Mouse (Mus musculus) gastrocnemius, adult 8-10 months (tissue): ENCODE data around the gene Nptxr. TPM values are rescaled to one million over a fixed set of nuclear protein-coding genes. Genes with fewer than 3 reads are reported as not detected.

Experiments used
- DNase-seq, 2 experiments: peaks; one replicate each; pipeline ENCODE4 v3.0.0; 2022; ENCODE audit warnings: low spot score in 2 of 2
- total RNA-seq, 4 experiments: library from RNA; stranded (reverse); gene quantifications; 2 replicates each; pipeline ENCODE4 v1.2.4; 2022

The Nptxr gene
- total RNA-seq = under 1 TPM; 0.39 to 0.99 (median 0.64) TPM

DNA sequence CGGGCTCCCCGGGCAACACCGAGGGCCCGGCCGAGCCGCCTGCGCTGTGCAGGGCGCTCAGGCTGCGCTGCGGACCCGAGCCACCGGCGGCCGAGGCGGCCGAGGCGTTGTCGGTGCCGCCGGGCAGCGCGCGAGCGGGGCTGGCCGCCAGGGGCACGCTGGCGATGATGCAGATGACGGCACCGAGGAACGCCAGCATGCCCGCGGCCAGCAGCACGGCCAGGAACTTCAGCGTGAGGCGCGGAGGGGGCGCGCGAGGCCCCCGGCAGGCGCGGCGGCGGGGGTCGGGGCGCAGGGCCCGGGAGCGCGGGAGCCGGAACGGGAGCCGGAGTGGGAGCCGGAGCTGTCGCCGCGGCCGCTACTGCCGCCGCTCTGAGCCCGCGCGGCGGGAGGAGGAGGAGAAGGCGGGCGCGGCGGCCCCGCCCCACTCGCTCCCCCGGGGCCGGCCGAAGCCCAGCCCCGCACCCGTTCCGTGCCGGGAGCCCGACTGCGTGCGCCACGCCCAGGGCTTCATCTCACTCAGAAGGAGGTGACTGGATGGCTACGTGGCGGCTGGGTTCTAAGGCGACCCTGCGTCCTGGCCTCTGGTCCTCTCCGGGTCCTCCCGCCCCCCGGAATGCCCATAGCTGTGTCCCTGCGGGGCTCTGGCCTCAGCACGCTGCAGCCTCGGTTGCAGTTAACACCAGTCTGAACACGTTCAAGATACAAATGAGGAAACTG is at the start of gene Nptxr:
TSS of gene Nptxr (minus strand) at position 415 of the 720 bp plus-strand sequence.
- DNase-seq = peak in 1 of 2 experiments; percentile 28

DNA sequence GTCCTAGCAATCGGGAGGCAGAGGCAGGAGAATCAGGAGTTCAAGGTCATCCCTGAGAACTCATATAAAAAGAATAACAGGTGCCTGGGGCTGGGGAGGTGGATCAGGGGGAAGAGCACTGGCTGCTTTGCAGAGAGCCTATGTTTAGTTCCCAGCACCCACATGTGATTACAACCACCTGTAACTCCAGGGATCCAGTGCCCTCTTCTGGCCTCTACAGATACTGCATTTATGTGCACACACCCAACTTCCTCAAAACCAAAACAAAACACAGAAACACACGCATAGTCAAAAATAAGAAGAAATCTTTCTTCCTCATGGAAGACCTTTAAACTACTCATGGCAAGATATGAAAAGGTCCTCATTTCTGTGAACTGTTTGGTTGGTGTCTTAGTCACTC is 45.6 kb upstream of the Nptxr start:
- no peak for DNase-seq

DNA sequence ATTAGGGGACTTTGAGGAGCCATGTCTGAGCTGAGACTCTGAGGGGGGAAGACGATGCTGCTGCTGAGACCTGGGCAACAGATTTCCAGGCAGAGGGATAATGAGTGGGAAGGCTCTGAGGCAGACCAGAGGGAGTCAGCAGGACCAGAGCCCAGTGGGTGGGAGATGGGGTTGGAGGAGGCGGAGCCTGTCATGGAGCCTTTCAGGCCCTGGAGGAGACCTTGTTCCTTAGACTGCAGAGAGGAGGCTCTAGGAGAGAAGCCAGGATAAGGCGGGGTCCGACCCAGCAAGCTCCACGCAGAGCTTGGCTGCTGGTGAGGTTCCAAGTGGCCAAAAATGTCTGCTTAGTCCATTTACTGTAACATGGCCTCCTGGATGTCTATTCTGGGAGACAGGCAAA is 42.5 kb upstream of the Nptxr start:
- peak; percentile 45 to 60 for DNase-seq

DNA sequence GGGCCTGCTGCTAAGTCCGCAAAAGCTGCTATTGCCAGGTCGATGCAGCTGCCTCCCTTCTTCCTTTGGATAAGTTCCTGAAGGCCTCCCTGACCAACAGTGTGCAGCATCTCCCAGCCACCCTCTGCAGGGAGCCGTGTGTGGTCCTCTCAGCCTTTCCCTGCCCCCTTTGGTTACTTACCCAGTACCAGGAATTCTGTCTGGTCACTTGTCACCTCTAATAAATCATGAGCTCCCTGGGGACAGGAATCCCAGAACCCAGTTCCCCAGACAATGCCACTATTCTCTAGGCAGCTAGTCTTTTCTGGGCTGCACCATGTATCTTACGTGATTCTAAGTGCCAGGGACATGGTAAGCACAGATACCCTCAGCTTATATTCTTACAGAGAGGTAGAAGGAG is 41.4 kb upstream of the Nptxr start:
- no peak for DNase-seq

DNA sequence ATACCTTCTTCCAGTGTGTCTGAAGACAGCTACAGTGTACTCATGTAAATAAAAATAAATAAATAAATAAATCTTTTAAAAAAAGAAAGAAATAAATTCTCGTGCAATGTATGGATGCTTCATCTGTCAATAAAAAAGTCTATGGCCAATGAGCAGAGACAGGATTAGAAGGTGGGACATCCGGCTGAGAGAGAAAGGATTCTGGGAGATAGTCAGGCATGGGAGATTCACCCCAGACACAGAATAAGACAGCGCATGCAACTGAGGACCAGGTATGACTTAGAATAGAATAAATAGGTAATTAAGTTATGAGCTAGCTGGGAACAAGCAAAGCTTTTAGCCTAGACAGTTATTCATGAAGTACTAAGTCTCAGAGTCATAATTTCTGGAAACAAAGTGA is 38.4 kb upstream of the Nptxr start:
- no peak for DNase-seq

DNA sequence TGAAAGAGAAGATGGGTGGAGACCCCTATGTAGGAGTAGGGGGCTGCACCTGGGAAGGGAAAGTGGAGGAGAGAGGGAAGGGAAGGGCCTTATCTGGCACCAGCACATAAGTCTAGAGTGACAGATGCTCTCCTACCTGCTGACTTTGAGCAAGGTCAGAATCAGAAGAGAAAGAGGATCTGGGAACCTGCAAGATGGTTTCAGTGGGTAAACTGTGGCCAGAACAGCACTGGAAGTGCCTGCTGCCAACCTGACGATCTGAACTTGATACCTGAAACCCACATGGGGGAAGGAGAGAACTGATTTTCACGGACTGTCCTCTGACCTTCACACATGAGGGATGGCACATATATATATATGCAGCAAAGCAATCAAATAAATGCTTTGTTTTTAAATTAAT is 35.7 kb upstream of the Nptxr start:
- no peak for DNase-seq

DNA sequence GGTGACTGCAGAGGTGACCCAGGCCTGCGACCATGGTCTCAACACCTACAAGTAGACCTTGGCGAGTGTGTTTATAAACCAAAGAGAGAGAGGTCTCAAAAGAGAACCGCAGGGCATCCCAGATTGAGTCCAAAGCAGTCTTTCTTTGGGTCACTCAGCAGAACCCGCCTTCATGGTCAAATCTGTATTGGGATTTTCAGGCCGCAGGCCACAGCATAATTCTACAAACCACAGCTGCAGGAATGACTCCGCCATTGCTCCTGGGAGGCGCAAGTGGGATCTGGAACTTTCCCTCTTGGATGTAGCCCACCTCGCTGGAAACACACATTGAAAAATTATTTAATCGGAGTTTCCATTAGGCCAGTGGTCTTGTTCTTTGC is 30.3 kb upstream of the Nptxr start:
- no peak for DNase-seq

DNA sequence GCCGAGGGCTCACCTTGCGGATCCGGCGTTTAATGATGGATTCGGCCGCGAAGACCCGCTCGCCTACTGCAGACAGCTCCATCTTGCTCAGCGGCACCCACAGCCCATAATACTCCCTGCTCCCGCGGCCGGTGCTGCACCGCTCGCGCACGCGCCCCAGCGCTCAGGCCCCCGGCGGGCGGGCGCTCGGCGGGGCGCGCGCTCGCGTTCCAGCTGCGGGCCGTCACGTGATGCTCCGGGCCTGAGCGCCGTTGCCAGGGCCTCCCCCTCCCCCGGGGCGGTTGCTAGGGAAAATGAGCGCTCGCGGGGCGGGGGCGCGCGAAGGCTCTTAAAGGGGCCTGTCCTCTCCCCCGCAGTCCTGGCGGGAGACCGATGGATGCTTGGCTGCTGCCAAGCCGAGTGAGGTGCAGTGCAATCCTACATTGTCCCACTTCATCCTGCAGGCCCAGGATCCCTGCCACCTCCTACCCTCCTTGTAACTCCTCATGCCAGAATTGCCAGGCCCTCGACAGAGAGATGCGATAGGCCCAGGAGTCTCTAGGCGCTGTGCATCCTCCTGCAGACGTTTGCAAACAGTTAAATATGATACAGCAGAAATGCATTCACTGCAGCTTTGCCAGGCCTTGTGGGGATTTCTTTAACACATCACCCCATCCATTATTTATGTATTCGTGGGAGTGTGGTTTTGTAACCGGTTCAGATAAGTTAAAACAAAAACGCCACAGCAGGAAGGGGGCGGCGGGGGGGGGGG is 29.7 kb upstream of the Nptxr start, which contains the start of the genes Npcd and Cbx6:
TSS of gene Npcd (minus strand) at position 108 of the 751 bp plus-strand sequence.
TSS of gene Cbx6 (minus strand) at position 559 of the 751 bp plus-strand sequence.
- DNase-seq = peak; percentile 94 to 95

DNA sequence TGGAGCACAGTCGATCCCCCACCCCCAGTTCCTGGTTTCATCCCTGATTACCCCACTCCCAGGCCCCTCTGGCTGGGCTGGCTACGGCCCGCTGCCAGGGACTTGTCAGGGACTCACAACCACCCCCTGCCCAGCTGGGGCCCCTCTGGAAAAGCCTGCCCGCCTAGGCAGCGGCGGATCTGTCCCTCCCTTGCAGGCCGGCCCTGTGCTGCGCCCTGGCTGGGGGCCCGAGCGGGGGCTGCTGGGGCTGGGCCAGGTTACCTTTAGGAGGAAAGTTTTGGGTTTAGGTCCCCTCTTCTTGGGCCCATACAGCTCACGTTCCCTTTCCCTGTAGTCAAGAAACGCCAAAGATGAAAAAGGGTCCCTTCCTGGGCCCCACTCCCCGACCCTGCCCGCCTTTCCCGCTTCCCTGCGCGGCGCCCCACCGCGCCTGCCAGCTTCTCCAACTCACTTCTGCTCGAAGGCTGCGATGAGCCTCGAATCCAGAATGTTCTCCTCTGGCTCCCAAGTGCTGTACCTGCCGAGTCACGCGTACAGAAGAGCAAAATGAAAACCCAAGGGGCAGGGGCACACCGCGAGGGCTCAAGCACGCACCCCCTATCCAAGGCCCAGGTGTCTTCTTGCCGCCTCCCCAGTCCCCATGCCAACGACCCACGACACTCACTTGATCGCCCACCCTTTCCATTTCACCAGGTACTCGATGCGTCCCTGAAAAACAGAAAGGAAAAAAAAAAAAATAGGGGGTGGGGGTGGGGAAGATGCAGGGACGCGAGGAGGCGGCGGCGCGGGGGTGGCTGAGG is 28.9 kb upstream of the Nptxr start:
- DNase-seq = no peak

DNA sequence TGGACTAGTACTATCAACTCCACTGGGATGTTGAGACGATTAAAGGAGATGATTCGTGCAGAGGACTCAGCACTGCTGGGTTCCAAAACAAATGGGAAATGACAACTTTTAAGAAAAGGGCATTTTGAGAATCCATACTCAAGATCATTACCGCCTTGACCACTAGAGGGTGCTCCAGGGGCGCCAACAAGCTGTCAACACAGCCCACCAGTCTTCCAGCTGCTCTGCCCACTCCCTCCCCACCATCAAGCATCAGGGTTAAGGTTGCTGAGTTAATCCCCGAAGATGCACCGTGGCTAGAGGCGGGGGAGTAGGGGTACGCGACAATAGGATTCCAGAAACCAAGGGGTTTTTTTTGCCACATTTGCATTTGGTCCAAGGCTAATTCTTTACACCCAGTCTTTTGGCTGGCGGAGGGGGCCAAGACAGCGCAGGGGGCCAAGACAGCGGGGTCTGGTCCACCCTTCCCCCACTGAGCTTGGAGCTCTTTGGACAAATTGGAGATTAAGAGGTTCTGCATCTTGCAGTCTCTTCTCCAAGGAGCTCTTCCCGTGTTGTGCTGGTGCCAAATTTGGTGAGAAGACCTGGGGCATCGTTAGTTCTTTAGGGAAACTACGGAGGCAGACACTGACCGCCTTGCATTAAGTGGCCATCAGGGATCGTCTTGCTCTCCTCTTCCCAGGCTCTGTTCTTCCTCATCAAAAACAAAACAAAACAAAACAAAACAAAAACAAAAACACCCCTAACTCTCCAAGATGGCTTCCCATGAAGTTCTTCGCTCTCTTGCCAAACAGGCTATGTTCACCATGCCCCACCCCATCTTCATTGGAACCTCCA is 27.7 kb upstream of the Nptxr start:
- peak; percentile 48 to 62 for DNase-seq

DNA sequence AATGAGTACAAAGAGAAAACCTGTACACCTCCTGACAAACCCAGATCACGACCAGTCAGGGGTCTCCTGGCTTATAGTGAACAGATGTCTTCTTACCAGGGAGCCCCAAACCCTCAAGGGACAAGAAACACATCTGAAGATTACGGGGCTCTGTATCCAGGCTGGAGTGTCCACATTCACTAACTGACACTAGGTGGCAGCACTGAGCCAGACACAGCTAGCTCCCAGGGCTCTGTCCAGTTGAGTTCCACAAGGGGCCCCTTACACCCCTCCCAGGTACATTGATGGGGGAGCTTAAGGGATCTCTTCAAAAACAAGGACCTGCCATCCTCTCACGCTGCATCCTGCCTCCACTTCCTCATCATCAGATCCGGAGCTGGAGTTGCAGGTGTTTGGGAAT is 25.8 kb upstream of the Nptxr start:
- peak; percentile 56 to 57 for DNase-seq

DNA sequence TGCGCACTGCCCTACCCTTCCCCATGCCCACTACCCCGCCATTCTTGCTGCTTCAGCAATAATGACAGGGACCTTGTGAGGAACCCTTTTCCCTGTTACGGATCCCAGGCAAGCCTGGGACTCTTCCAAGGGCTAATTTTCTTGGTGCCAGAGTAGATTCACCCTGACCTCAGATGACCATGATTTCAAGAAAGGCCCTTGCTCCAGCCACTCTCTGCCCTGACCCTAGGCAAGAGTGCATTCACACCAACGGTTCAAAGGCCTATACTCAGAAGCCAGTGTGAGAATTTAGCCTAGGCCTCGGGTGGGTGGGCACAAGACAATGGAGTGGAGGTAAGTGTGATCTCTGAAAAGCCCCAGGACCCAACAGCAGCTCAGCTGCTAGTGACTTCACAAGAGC is 24.9 kb upstream of the Nptxr start:
- DNase-seq = no peak

DNA sequence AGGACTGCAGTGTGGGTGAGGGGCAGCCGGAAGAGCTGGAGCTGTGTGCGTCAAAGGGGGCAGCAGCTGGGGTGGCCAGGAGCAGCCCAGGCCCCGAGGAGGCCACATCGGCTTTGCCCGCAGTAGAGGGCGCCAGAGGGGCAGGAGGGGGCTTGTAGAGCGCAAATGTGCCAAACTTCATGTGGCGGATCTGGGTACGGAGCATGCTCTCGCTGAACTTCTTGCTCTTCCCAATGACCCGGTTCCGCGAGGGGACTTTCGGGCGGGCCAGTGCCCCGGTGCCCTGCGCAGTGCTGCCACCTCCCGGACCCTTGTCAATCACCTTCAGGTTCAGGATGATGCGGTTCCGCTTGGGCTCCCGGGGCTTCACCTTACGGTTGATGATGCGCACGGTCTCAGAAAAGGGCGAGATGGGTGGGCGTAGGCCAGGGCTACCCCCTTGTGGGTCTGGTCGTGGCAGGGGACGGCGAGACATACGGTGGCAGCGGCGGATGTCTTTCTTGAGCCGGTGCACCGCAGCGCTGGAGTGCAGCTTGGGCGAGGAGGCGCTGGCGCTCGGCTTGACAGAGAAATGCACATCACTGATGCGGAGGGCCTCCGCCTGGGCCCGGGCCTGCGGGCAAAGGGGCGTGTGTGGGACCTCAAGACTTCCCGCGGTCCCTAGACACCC is 23.9 kb upstream of the Nptxr start:
- no peak for DNase-seq

DNA sequence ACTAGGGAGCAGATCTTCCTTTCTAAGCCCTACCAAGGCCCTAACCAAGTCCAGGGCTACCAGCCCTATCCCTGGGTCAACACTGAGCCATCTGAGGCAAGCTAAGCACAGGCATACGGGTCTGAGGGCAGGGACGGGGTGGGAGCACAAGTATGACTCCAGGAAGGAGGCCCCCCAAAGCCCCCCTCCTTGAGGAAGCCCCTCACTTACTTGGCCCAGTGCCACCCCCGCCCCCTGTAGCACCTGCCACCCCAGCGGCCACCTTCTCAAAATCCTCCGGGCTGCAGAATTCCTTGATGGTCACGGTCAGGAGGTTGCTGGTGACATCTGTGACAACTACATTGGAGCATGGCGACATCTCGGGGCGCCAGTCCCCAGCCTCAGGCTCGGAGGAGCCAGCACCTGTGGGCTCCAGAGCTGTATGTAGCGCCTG is 23.2 kb upstream of the Nptxr start:
- DNase-seq = no peak

DNA sequence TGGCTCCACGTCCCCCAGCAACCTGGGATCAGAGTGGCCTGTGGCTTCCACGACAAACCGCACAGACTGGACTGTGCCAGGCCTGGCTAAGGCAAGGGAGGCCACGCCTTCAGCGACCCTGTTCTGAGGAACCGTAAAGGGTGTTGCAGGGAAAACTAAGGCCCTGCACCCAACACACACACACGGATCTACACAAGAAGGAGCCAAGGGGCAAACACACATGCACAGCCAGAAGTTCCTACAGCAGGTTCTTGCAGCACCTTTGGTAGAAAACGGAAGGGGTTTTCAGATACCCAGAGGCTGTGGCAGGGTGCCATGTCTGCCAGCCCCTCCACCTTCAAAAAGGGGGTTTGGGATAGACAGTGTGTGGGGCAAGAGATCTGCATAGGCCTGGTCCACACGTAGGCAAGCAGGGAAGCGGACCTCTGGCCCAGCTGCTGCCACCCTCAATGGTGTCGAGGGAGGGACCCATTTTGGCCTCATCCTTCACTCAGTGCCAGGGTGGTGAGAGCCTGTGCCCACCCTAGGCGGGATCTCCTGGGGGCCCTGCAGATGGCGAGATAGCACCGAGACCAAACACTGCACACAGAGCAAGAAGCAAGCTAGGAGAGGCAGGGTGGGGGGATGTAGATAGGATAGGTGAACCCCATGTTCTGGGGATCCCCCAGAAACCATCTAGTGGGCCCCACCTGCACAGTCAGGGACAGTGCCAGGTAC is 22.7 kb upstream of the Nptxr start:
- DNase-seq = no peak

DNA sequence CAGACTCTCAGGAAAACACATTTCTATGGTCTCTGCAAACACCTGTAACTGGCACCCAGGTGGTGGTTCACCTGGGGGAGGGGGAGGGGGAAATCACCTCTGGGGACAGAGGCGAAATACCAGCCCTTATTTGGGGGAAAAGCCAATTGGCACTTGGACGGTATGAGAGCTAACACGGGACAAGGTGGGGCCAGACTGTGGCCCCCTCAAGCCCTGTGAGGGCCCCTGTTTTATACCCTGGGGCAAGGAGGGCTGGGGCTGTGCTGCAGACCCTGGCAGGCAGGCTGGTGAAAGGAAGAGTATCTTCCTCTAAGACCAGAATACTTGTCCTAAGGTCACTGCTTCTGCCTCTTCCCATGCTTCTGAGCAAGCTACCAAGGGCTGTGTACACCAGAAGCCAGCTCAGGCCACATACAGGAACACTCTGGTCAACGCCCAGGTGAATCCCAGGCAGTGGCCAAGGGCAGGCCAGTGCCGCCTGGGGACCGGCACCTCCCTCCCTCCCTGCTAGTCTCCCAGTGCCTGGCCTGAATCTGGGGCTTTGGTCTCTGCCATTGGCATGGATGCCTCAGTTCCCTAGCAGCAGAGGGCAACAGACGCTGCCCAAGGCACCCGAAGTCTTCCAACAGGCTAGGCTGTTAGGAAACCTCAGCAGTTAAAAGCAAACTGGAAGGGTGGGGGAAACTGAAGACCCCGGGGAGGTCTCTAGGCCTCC is 21.8 kb upstream of the Nptxr start:
- no peak for DNase-seq

DNA sequence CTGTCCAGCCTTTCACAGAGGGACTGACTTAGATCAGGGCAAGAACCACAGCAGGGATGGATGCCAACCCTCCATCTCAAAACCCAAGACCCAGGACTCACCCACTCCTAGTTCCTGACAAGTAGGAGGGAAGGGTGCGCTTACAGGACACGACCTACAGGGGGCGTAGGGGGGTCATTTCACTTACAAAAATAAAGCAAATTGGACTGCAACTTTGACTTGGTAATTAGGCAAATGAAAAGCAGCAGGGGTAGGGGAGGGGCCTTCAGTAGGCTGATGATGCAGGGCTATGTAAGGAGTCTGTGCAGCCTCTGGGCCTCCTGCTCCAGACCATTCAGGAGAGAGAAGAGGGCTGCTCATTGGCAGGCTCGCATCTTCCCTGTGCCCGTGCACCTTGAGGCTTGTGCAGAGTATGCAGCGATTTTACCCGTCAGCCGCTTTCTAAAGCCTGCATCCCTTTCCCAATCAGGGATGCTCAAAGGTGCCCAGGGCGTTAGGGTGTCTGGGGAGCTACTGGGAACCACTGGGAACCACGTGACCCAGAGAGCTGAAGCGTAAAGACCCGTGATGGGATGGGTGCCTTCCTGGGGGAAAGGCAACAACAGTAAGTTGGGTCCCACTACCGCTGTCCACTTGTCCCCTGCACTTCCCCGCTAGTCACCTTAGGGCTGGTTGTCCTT is 20.7 kb upstream of the Nptxr start:
- DNase-seq = no peak

DNA sequence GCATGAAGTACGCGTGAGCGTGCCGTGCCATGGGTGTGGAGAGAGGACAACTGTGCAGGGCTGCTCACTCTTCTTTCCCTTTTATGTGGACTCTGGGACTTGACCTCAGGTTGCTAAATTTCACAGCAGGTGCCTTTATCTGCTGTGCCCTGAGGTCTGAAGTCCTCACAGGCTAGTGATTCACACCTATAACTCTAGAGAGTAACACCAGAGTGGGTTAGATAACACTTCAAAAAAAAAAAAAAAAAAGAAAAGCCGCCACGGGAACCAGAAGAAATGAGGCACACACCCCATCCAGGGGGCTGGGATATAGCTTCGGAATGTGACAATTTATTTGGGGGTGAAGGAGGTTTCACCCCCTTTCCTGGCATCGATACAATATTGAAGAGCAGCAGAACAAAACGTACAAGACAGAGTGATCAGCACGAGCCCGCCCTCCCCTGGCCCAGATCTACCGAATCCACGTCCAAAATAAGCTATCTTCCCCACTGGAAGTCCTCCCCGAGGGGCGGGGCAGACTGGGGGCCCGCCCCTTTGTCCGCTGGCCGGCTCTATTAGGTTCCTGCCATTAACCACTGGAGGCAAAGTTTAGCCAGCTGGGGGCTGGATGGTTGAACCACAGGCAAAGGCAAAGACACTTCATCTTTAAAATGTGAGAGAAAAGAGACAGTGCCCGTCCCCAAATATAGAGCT is 19.2 kb upstream of the Nptxr start:
- DNase-seq = peak; percentile 69
